Mouse (Mus musculus) lung, embryonic 16.5 days (tissue): Measurements from ENCODE around the gene Lbhd2. TPM values are rescaled to one million over a fixed set of nuclear protein-coding genes. Genes with fewer than 3 reads are reported as not detected.

Experiments used
- ATAC-seq: fragments of 200-750 bp; cut with Nextera tagmentation; 2 replicates; pipeline ENCODE4 v1.8.0; 2017; ENCODE audit warnings: low read depth, mild to moderate bottlenecking, moderate library complexity
- H3K27ac ChIP-seq: fragments of 300-500 bp; sonication (generic); 2 replicates; pipeline ENCODE4 v1.5.1; 2014; ENCODE audit warnings: mild to moderate bottlenecking, control low read depth, low read length
- H3K27me3 ChIP-seq: fragments of 300-500 bp; sonication (generic); 2 replicates; pipeline ENCODE4 v1.6.1; 2014; ENCODE audit warnings: low read depth, low read length, mixed read lengths; ENCODE audit not compliant: control insufficient read depth, insufficient read depth
- H3K36me3 ChIP-seq: fragments of 300-500 bp; sonication (generic); 2 replicates; pipeline ENCODE4 v1.6.1; 2014; ENCODE audit warnings: low read length; ENCODE audit not compliant: control insufficient read depth, insufficient read depth
- H3K4me1 ChIP-seq: fragments of 300-500 bp; sonication (generic); replicated peaks from 2 replicates; pipeline ENCODE4 v1.6.1; 2014; ENCODE audit warnings: low read length, mixed read lengths; ENCODE audit not compliant: control insufficient read depth, insufficient read depth
- H3K4me2 ChIP-seq: fragments of 300-500 bp; sonication (generic); 2 replicates; pipeline ENCODE4 v1.6.1; 2014; ENCODE audit warnings: low read depth, low read length, control low read depth
- H3K4me3 ChIP-seq: fragments of 300-500 bp; sonication (generic); 2 replicates; pipeline ENCODE4 v1.5.1; 2014; ENCODE audit warnings: mild to moderate bottlenecking, low read length, control low read depth
- H3K9ac ChIP-seq: fragments of 300-500 bp; sonication (generic); 2 replicates; pipeline ENCODE4 v1.6.1; 2014; ENCODE audit warnings: low read length, control low read depth
- H3K9me3 ChIP-seq: fragments of 300-500 bp; sonication (generic); 2 replicates; pipeline ENCODE4 v1.6.1; 2016; ENCODE audit warnings: low read length; ENCODE audit not compliant: control insufficient read depth
- WGBS: fragments of 180-500 bp; shearing (Covaris S2); extraction: QIAGEN DNeasy Blood & Tissue Kit; methylation state at CpG from one replicate; pipeline ENCODE4 v1.1.7; 2014; 5-methylcytosine and 5-hydroxymethylcytosine counted together
- polyA plus RNA-seq: library from polyadenylated mRNA; unstranded; fragments of >200 nt; fragmentation: Nextera tagmentation; extraction: Ambion mirVana; gene quantifications from 2 replicates; pipeline ENCODE4 v1.2.1, GENCODE M21; 2015

Lbhd2 gene
- polyA plus RNA-seq, 1 experiment from 2014 or later, result 0.80 TPM

- H3K4me2 ChIP-seq, result no peak overlapping the region
- H3K27ac ChIP-seq, result no peak overlapping the region
- no peaks in the 10 kb centered on the region for H3K36me3 ChIP-seq
- 33% methylated on average over 22 of the region's 22 CpGs for WGBS
- H3K27me3 ChIP-seq, result peaks cover 70% of the 10 kb centered on the region
- ATAC-seq, result no peak
- H3K9me3 ChIP-seq, result no peaks in the 10 kb centered on the region
- no peak overlapping the region for H3K9ac ChIP-seq
- no peak overlapping the region for H3K4me3 ChIP-seq
- H3K4me1 ChIP-seq, result peaks cover 31% of the 10 kb centered on the region
Observed at GRCm38 (mm10) chr12:111447898-111448760, 41.5 kb downstream of the Lbhd2 start.

- Histone ChIP-seq H3K36me3 (no peaks in the 10 kb centered on the region), H3K4me2 (no peak overlapping the region), H3K4me3 (no peak overlapping the region), H3K27ac (peak overlapping the region; percentile 26; the same call in 1 of the 2 replicates), H3K9me3 (no peaks in the 10 kb centered on the region), H3K9ac (no peak overlapping the region), H3K4me1 (peaks cover 31% of the 10 kb centered on the region), H3K27me3 (peaks cover 61% of the 10 kb centered on the region)
- ATAC-seq, result no peak
- WGBS, result 10% methylated on average over 12 of the region's 14 CpGs
Observed at GRCm38 (mm10) chr12:111448931-111449705, 42.5 kb downstream of the Lbhd2 start.

GRCm38 (mm10) chr12:111450359-111450758 is 43.8 kb downstream of the Lbhd2 start:
- Histone ChIP-seq H3K36me3 (no peaks in the 10 kb centered on the region), H3K27me3 (peaks cover 49% of the 10 kb centered on the region), H3K4me2 (no peak overlapping the region), H3K4me1 (peaks cover 40% of the 10 kb centered on the region), H3K27ac (peak overlapping the region; percentile 55; the same call in 1 of the 2 replicates), H3K9me3 (no peaks in the 10 kb centered on the region), H3K9ac (0 out of 2 replicates have a peak overlapping the region, but pooled peaks have one; percentile 4), H3K4me3 (no peak overlapping the region)
- ATAC-seq, result no peak
- WGBS, result 25% methylated on average over 6 of the region's 6 CpGs

- peaks cover 35% of the 10 kb centered on the region for H3K4me1 ChIP-seq
Observed at GRCm38 (mm10) chr12:111451561-111451960, 45.0 kb downstream of the Lbhd2 start.

GRCm38 (mm10) chr12:111454021-111454420 is 47.4 kb downstream of the Lbhd2 start:
- H3K4me3 ChIP-seq, result no peak overlapping the region
- no peak overlapping the region for H3K9ac ChIP-seq
- H3K4me2 ChIP-seq, result no peak overlapping the region
- no peak overlapping the region for H3K27ac ChIP-seq
- peaks cover 24% of the 10 kb centered on the region for H3K4me1 ChIP-seq
- H3K27me3 ChIP-seq, result peaks cover 13% of the 10 kb centered on the region; the same call in 1 of the 2 replicates
- ATAC-seq, result no peak
- WGBS, result 14% methylated on average over 4 of the region's 4 CpGs
- H3K9me3 ChIP-seq, result no peaks in the 10 kb centered on the region
- H3K36me3 ChIP-seq, result no peaks in the 10 kb centered on the region

More at GRCm38 (mm10) chr12:111451561-111451960, 45.0 kb downstream of the Lbhd2 start:
- Histone ChIP-seq H3K36me3 (no peaks in the 10 kb centered on the region), H3K9ac (no peak overlapping the region), H3K4me3 (no peak overlapping the region), H3K4me2 (no peak overlapping the region), H3K9me3 (no peaks in the 10 kb centered on the region), H3K27me3 (peaks cover 37% of the 10 kb centered on the region), H3K27ac (no peak overlapping the region)
- WGBS, result 82% methylated on average over 7 of the region's 7 CpGs
- no peak for ATAC-seq

GRCm38 (mm10) chr12:111454543-111455280 is 48.1 kb downstream of the Lbhd2 start:
- Histone ChIP-seq H3K9ac (no peak overlapping the region), H3K27me3 (peaks cover 13% of the 10 kb centered on the region; the same call in 1 of the 2 replicates), H3K4me2 (no peak overlapping the region), H3K9me3 (no peaks in the 10 kb centered on the region), H3K4me3 (no peak overlapping the region), H3K36me3 (no peaks in the 10 kb centered on the region), H3K27ac (no peak overlapping the region), H3K4me1 (peaks cover 17% of the 10 kb centered on the region)
- no peak for ATAC-seq
- 55% methylated on average over 10 of the region's 10 CpGs for WGBS

GRCm38 (mm10) chr12:111455311-111455846 is 48.8 kb downstream of the Lbhd2 start:
- peaks cover 13% of the 10 kb centered on the region; the same call in 1 of the 2 replicates for H3K4me1 ChIP-seq
- H3K9ac ChIP-seq, result no peak overlapping the region
- no peaks in the 10 kb centered on the region for H3K9me3 ChIP-seq
- WGBS, result 55% methylated on average over 12 of the region's 12 CpGs
- H3K36me3 ChIP-seq, result no peaks in the 10 kb centered on the region
- H3K4me2 ChIP-seq, result no peak overlapping the region
- peaks cover 13% of the 10 kb centered on the region; the same call in 1 of the 2 replicates for H3K27me3 ChIP-seq
- no peak overlapping the region for H3K27ac ChIP-seq
- ATAC-seq, result no peak
- no peak overlapping the region for H3K4me3 ChIP-seq

GRCm38 (mm10) chr12:111455860-111456259 is 49.3 kb downstream of the Lbhd2 start:
- 50% methylated on average over 8 of the region's 8 CpGs for WGBS
- no peak for ATAC-seq
- no peak overlapping the region for H3K4me2 ChIP-seq
- no peaks in the 10 kb centered on the region for H3K9me3 ChIP-seq
- no peak overlapping the region for H3K4me3 ChIP-seq
- no peaks in the 10 kb centered on the region for H3K36me3 ChIP-seq
- peaks cover 10% of the 10 kb centered on the region; the same call in 1 of the 2 replicates for H3K27me3 ChIP-seq
- H3K9ac ChIP-seq, result no peak overlapping the region
- H3K4me1 ChIP-seq, result peaks cover 11% of the 10 kb centered on the region; the same call in 1 of the 2 replicates
- no peak overlapping the region for H3K27ac ChIP-seq
